Mouse (Mus musculus) small intestine, adult 2 months (tissue): ENCODE results near the gene Dnajb8.

Source experiments
- CTCF ChIP-seq: fragments of 200-500 bp; IDR thresholded peaks from 2 replicates; pipeline ENCODE4 v1.5.1; 2012; ENCODE audit warnings: low read depth, mild to moderate bottlenecking, control low read depth, inconsistent platforms, low read length, moderate library complexity, mixed read lengths; ENCODE audit not compliant: insufficient replicate concordance, insufficient read length; ENCODE audit errors: extremely low read depth
- POLR2A ChIP-seq: fragments of 200-500 bp; IDR thresholded peaks from 2 replicates; pipeline ENCODE4 v1.6.1; 2012; ENCODE audit warnings: low read depth, mild to moderate bottlenecking, control low read depth, inconsistent platforms, low read length, moderate library complexity

DNA sequence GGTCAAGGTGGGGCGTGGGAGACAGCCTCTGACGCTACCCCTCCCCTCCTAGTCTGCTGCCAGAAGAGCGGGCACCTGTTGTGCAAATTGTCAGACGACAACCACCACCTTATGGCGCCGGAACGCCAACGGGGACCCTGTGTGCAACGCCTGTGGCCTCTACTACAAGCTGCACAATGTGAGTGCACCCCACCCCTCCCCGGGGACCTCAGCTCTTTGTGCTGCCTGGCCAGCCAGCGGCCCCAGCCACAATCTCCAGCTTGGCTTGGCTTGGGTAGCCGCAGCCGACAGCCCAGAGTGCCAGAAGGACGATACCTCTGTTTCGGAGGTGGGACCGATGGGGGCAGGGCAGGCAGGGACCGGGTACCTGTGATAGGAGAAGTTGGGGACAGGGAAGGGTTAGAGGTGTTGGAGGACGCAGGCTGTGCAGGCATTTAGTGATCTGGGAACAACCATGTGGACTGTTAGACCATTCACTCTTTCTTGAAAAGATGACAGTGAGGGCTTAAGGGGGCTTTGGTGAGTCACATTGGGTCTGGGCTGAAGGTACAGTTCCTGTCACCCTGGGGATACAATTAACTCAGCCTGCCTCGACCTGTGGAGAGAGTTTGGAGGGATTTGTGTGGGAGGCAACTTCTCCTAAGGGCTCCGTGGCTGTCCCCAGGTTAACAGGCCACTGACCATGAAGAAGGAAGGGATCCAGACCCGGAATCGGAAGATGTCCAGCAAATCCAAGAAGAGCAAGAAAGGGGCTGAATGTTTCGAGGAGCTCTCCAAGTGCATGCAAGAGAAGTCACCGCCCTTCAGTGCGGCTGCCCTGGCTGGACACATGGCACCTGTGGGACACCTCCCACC lies 17.3 kb upstream of the Dnajb8 start:
- TF ChIP-seq POLR2A (no peak), CTCF (no peak)
